Mouse (Mus musculus) thymus, postnatal 25 days (tissue): Measurements from ENCODE around the gene Thada.
"Not testable (repeated sequence)": the region's sequence is repeated elsewhere in the genome, so short reads cannot be mapped to it uniquely, and the experiment has no call there.

Source experiments
- DNase-seq: peaks from one replicate; pipeline ENCODE4 v3.0.0; 2022

Thada gene

DNA sequence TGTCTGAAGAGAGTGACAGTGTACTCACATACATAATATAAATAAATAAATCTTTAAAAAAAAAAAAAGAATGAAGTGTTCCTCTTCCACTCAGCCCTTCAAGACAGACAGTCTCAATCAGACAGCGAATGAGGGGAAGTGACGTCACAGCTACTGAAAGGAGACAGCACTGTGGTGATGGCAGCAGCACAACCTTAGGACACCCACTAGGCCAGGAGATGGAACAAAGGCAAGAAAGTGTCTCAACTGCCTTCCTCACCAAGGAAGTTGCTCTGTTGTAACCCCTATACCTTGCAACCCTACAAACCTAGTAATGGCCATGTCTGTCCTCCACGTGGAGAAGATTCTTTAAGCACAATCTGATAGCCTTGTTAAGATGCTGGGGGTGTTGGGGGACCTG is 125.4 kb downstream of the Thada start:
- no peak for DNase-seq

DNA sequence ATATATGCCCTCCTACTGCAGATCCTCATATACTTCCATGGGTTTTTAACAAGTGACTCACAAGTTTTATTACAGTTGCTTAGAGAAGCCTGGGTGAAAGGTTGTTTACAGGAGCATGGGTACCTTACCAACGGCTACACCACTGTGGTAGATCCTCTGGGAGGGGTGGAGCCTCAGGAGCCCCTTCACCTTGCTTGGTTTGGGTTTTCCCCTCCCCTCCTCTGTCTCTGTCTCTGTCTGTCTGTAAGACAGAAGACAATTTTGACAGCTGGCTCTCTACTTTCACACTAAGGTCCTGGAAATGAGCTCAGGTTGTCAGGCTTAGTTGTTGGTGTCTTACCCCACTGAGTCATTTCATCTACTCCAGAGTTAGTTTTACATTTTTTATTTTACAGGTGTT is 130.0 kb downstream of the Thada start:
- no peak for DNase-seq

DNA sequence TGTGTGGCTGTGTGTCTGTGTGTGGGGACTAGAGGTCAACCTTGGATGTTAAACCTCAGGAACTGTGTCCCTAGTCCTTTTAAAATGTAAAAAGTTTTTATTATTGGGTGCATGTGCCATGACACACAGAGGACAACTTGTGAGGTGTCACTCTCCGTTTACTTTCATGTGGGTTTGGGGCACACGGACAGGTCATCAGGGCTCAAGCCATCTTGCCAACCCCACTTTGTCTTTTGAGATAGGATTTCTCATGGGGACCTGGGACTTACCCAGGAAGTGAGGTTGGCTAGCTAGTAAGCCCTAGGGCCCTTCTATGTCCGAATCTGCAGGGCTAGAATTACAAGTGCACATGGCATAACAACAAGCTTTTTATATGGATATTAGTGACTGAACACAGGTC is 130.9 kb downstream of the Thada start:
- no peak for DNase-seq

DNA sequence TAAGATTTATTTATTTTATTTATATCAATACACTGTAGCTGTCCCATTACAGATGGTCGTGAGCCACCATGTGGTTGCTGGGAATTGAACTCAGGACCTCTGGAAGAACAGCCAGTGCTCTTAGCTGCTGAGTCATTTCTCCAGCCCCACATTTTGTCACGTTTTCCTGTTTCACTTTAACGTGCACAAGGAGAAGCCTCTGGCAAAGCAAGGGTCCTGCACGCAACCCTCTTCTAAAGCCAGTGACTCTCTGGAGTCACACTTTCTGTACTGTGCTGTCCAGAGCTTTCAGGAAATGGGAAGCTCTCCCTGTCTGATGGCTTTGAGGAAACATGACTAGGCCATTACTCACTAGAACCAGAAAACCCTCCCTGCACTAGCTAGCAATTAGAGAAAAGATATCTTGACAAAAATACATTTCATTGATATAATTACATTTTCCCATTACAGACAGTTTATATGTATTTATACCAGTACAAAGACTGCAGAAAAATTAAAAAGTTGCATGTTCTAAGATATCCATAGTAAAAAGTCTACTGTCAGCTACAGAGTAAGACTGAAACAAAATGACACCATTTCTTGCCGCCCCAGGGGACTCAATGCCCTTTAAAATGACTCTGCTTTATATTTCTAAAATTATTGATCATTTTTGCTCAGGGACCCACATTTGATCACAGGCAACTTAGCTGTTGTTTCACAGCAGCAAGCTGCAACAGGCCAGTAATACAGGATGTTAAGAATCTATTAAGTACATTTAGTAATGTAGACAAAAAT is 131.6 kb downstream of the Thada start:
- DNase-seq, result no peak

DNA sequence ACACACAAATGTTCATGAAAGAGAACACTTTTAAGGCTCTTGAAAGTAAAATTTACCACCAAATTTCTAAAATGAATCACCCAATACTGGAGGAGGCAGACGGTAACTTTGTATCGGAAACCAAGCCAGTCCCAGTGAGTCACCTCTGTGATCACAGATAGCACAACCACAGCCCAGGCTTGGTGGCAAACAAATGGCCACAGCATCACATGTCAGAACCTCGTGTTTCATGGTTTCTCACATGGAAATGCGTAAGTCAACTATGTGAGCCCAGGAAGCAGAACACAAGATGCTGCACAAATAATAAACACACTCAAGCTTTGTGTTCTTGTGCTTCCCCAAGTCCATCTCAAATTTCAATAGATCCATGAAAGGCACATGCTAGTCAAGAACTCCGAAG is 133.1 kb downstream of the Thada start:
- no peak for DNase-seq

DNA sequence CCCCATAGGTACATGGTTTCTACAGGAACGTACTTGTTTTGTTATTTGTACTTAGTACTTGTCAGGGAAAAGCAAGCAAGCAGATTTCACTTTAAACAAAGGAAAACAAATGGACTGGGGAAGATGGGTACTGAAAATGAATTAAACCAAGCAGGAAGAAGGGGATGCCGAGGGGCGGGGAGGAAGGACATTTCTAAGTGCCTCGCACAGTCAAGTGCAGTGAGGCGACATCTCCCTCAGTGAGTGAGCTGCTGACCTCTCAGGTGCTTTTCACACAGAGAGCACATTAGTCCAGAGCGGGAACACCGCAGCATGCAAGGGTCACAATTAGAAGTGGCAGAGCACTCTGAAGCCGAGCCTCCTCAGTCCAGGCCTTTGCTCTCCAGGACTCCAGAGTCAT is 135.0 kb downstream of the Thada start:
- peak; percentile 47 for DNase-seq

DNA sequence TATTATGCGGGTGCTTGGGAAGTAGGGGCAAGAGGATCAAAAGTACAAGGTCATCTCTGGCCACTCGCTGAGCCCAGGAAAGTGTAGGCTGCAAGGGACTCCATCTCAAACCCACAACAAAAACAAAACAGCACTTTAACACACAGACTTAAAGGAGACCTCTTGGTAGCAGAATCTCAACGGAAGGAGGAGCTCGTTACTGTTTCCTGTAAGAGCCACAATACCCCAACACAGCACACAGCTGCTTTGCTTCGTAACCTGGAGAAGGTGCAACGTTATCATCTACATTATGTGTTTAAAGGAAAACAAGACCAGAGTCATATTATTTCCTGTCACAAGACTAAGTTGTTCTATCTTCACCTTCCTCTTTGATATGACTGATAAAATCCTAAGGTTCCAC is 135.5 kb downstream of the Thada start:
- DNase-seq, result no peak

DNA sequence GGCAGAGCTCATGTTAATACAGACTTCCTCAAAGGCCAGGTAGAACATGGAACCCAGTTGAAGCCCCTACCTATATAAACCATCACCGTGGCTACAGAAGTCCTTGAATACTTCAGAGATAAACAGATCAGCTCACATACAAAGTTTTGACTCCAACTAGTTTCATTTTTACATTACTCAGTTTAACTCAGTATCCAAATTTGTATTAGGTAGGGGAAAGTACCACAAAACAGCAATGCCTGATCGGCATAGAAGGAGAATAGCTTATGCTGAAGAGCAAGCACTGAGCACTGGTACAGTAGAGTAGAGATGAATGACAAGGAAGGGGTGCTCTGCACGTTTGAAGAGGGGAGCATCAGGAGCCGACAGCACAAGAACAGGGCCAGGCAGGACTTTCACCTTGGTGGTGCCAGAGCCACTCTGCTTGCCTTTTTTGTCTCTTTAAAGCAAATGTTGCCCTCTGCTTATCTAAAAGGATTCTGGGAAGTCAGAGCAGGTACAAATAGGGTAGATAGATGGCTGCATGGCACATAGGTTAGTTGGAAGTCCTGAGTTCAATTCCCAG is 136.0 kb downstream of the Thada start:
- DNase-seq, result no peak

DNA sequence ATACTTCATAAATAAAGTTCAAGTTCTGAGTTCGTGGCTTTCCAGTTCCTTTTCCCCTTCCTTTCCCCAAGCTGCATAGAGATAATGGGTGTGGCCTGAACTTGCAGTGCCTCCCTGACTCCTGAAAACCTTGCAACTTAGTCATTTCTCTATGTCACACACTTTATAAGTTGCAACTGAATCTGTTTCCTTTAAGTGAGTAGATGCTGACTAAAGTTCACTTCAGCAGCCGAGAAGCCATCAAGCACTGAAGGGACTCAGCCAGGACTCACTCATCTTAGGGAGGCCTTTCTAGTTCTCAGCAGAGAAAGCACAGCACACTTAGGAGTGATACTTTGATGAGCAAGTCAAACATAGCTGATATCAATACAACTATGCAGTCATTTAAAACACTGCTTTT is 137.5 kb downstream of the Thada start:
- DNase-seq, result peak; percentile 22

DNA sequence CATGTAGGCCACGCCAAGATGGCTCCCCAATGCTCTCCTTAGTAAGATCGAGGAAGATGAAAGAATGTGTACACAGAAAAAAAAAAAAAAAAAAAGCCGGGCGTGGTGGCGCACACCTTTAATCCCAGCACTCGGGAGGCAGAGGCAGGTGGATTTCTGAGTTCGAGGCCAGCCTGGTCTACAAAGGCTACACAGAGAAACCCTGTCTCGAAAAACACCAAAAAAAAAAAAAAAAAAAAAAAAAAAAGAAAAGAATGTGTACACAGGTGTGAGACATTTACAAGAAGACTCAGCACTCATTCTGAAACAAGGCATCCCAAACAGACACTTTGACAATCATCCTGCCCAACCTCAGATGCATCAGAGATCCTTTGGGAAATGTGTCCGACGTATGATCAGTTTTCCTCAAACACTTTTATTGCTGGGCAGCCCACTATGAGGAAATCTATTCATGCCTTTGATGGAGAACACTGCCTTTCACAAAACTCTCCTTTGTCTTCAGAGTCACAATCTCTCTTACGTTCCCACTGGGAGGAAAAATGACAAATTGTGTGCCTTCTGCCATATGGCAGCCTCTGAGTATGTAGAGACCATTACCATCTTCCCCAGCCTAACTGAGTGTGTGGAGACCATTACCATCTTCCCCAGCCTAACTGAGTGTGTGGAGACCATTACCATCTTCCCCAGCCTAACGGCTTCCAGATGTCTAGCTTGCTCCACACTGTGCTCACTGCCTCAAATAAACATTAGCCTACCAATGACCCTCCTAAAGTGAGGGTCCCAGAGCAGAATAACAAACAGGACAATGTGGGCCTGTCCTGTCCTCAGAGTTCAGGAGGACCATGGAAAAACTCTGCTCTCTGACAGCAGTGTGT is 138.7 kb downstream of the Thada start:
- DNase-seq, result no peak

DNA sequence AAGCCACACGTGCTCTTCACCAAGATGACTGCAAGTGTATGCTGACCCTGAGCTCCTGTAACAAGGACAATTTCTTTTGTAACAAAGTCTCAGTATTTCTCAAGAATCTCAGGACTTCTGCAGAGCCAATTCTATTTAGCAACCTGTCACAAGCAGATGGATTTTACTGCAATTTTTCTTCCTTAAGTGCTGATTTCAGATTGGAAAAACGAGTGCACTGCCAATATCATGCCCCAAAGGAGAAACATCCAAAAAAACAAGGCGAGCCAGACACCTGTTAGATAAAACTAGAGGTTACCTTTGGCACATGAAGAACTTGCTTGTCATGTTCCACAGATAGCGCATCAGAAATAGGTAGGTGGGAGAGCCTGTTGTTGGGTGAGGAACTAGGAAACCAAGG is 143.8 kb downstream of the Thada start:
- no peak for DNase-seq

DNA sequence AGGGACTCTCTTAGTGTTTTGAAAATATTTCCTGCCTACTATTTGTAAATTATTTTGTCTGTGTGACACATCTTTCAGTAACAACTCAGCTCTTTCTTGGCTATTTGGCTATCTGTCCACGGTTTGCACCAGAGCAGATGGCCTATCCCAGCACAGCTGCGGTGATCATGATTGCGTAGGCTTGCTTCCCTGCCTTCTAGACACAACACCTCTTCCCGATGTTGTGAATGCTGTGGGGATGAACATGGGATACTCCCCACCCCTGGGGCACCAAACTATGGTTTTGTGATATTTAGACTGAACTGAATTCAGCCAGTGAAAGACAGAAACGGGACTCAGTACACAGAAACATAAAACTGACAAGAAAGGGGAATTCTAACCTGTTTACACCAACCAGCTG is 144.7 kb downstream of the Thada start:
- DNase-seq, result no peak

DNA sequence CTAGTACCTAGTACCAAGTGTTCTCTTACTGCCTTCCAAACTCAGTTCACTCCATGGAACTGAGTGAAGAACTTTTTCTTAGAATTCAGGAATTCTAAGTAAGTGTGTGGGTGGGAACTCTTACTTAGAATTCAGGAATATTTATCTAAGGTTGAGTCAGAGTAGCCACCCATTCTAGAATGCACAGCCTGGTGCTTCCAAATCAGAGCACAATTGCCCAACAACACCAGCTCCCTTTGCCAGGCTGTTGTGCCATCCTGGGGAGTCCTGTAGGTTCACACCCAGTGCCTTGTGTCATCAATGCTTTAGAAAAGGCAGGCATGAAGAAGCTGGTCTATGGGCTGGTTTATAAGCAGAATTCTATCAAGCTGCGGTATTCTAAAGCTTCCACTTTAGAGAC is 145.4 kb downstream of the Thada start:
- DNase-seq, result no peak

DNA sequence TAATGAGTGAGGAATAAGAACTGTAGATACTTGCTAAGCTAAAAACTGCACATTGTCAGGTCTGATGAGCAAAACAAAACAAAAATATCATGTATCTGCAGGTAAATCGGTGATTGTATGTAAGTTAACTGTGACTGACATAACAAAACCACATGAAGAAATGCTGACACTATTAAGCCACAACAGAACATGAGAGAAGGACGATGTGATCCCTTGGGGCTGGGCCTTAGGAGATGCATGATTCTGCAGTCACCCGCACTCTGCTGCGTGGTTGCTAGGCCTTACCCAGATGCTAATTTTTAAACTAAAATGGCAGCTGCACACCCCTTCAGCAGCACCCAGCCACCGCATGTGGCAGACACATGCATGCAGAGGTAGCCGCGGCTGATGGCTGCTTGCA is 151.7 kb downstream of the Thada start:
- DNase-seq, result no peak

DNA sequence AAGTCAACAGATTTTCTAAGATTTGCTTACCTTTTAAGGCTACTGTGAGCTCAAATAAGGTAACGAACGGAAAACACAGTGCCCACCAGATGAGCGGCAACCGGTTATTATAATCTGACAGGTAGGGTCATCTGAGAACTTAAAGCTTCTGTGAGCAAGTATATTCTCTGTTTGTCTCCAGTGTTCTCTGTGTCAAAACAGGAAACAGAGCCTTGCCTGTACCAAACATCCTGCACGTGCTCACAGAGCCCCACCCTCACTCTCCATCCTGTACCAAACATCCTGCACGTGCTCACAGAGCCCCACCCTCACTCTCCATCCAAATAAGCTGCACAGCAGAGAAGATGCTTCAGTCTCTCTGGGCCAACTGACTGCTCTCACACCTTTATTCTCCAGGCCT is 152.5 kb downstream of the Thada start:
- peak; percentile 61 for DNase-seq

DNA sequence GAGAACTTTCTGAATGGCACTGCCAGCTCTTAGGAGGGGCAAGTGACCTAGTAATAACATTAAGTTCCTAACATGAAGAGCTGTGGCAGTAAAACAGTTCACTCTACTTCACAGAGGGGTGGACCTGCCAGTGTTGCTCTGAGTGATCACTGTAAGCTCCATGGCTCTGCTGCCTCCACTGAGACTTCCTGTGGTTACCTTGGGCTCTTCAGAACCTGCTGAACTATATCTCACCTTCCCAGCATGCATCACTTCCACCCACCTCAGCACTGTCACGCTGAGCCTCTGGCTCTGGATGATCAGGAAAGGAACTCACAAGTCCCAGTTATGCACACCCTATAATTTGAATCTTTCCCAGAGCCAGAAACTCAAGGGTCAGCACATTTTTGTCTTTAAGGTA is 159.9 kb downstream of the Thada start:
- DNase-seq, result peak; percentile 74

DNA sequence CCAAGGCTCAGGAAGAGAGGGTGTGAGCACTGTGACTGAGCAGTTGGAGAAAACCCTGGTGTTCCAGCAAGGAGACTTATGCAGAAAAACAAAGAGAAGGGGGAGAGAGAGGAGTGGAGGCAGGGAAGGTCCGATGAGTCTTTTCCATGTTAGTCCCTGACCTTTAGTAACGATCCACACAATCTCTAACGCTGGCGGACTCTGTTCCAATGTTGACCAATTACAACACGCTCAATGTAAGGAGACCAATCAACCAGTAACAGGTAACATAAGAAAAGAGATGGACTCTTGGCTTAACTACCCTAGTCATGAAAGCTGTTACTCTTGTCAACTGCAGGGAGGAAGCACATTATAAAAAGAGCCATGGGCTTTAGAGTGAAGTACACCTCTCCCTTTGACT is 160.9 kb downstream of the Thada start:
- no peak for DNase-seq

DNA sequence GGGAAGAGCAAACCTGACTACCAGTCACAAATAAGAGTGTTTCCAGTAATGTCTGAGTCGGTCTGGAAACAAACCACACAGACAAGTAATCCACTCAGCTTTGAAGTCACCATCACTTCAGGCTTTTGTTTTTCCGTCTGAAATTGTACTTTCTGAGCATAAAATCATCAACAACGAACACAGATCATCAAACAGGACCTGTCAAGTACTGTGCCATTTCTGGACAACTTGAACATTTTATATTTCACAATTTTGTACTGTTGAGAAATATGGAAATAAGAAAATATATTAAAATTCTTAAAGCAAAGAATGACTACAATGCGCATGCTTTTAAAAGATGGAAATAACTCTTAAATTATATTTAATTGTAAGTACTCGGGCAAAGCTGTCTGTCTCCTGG is 161.9 kb downstream of the Thada start:
- no peak for DNase-seq

DNA sequence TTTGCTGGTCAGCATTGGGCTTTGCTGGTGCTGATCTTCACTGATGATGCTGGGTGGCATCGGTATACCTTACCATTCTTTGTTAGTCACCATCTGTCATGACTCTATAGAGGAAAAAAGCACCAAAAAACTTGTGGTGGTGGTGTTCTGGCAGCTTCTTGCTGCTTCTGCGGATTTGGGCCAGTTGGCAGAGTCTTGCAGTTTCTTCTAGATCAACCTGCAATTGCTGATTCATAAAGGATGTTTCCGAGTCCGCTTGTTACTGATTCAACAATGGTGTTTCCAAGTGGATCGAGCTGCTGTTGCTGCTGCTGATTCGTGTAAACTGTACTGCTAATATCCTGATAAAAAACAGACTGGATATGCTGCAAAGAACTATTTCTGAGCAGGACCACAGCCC is 168.0 kb downstream of the Thada start:
- DNase-seq, result no peak

DNA sequence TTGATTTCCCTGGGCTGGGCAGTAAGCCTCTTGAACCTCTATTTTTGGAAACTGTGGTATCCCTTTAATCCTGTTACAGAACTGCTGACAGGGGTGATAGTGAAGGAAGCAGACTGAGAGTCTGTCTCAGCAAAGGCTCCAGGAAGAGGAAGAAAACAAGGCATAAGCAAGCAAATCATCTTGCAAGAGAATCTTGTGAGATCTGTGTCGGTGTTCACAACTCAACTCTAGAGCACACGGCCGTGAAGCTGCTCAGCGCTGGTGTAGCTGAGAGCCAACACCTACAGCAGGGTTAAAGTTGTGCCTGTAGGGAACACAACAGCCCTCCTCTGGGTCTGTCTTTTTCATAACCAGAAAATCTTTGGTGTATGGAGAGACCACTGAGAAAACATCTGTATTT is 172.8 kb downstream of the Thada start:
- no peak for DNase-seq

DNA sequence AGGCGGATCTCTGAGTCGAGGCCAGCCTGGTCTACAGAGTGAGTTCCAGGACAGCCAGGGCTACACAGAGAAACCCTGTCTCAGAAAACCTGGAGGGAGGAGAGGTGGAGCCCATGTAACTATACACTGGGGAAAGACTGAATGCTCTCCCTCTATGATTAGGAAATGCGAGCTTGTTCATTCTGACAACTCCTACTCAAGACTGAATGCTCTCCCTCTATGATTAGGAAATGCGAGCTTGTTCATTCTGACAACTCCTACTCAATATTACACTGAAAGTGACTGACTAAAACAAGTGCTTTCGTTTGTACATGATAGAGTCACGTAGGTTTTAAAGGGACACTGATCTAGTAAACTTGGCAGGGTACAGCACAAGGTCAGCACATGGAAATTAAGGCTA is 174.8 kb downstream of the Thada start:
- not testable (repeated sequence) for DNase-seq

DNA sequence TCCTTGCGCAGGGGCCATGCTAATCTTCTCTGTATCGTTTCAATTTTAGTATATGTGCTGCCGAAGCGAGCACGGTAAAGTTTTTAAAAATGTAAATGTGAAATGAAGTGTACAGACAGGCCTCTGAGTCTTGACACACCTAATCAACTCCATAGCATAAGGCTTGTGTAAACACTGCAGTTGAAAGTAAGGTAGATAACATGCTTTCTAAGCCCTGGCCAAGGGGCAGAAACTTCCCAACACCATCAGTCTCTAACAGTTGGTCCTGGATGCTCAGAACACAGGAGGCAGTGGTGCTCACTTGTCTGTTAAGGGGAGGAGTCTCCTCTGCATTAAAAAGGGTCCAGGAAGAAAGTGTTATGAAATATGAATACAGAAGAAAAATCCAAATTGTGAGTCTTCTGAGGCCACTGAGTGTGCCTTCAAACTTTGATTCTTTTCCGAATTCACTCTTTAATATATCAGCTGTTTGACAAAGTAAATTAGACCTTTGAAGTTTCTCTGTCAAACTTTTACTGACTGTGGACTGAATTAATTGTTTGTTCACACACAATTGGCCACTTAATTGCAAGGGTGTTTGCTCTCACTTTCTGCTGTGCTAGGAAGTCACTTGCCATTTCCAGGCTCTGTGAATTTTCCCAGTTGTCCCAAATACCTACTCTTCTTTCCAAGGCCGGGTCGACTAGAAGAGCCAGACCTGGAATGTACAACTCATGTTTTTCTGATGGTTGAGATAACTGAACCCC is 178.2 kb downstream of the Thada start:
- DNase-seq, result no peak

DNA sequence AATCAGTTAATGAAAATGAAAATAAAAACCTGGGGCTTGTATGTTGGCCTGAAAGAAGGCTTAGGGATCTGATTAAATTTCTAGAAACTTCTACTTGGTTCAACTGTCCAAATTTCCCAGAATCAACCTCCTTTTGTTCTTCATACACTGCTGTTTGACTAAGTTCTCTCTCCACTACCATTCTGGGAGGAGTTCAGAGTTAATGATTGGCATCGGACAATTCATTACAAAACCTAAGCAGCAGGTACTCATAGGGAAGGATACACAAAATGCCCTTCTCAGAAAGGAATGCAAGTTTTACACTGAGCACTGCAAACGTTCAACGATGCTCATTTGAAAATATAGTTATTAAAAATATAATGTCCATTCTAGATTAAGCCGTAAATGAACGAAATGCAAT is 179.5 kb downstream of the Thada start:
- no peak for DNase-seq
